Mouse (Mus musculus) frontal cortex, postnatal 10 days (tissue): ENCODE results near the gene Bcl2l2.
A peak's percentile ranks its signal among the peaks of the same experiment; 100 is the strongest.

Experiments used
- DNase-seq, 2 experiments: peaks; one replicate each; pipeline ENCODE4 v3.0.0; 2022; ENCODE audit warnings: low spot score in 2 of 2, mixed read lengths in 1 of 2

Bcl2l2 gene

GRCm38 (mm10) chr14:54883154-54884021, at the start of gene Bcl2l2, which contains the start of gene Gm20521:
Bcl2l2 (plus strand) TSS chr14:54883377.
Gm20521 (plus strand) TSS chr14:54883441.
- DNase-seq, result peak; percentile 62 to 73

- no peak for DNase-seq
Measured at GRCm38 (mm10) chr14:54843461-54843860, 39.7 kb upstream of the Bcl2l2 start.

GRCm38 (mm10) chr14:54855726-54856125, 27.5 kb upstream of the Bcl2l2 start:
- no peak for DNase-seq

- no peak for DNase-seq
Measured at GRCm38 (mm10) chr14:54856703-54857102, 26.5 kb upstream of the Bcl2l2 start.

GRCm38 (mm10) chr14:54857891-54858290, 25.3 kb upstream of the Bcl2l2 start:
- no peak for DNase-seq

- DNase-seq, result peak in 1 of 2 experiments; percentile 36
Measured at GRCm38 (mm10) chr14:54860511-54860910, 22.7 kb upstream of the Bcl2l2 start.

- peak; percentile 87 to 89 for DNase-seq
Measured at GRCm38 (mm10) chr14:54863501-54864312, 19.5 kb upstream of the Bcl2l2 start.

- no peak for DNase-seq
Measured at GRCm38 (mm10) chr14:54864313-54865036, 18.7 kb upstream of the Bcl2l2 start.

GRCm38 (mm10) chr14:54865626-54866025, 17.6 kb upstream of the Bcl2l2 start:
- no peak for DNase-seq

GRCm38 (mm10) chr14:54866268-54866667, 16.9 kb upstream of the Bcl2l2 start:
- DNase-seq, result no peak

- no peak for DNase-seq
Measured at GRCm38 (mm10) chr14:54866936-54867335, 16.2 kb upstream of the Bcl2l2 start.

- DNase-seq, result no peak
Measured at GRCm38 (mm10) chr14:54868026-54868425, 15.2 kb upstream of the Bcl2l2 start.

- no peak for DNase-seq
Measured at GRCm38 (mm10) chr14:54870861-54871260, 12.3 kb upstream of the Bcl2l2 start, which contains the start of gene Homez. Homez (minus strand) TSS chr14:54870961.

- no peak for DNase-seq
Measured at GRCm38 (mm10) chr14:54874165-54874564, 9.0 kb upstream of the Bcl2l2 start.

- peak in 1 of 2 experiments; percentile 37 for DNase-seq
Measured at GRCm38 (mm10) chr14:54875844-54876538, 7.2 kb upstream of the Bcl2l2 start.

- DNase-seq, result peak; percentile 84 to 89
Measured at GRCm38 (mm10) chr14:54876539-54877047, 6.6 kb upstream of the Bcl2l2 start.

- peak; percentile 34 to 69 for DNase-seq
Measured at GRCm38 (mm10) chr14:54877048-54877715, 6.0 kb upstream of the Bcl2l2 start, which contains the start of gene Ppp1r3e. Ppp1r3e (minus strand) TSS chr14:54877550.

- DNase-seq, result no peak
Measured at GRCm38 (mm10) chr14:54884022-54884712, 990 bp downstream of the Bcl2l2 start.

GRCm38 (mm10) chr14:54885309-54885708, 2.1 kb downstream of the Bcl2l2 start:
- no peak for DNase-seq

GRCm38 (mm10) chr14:54892200-54892599, 9.0 kb downstream of the Bcl2l2 start, which contains the start of gene Pabpn1:
Pabpn1 (plus strand) TSS chr14:54892500.
- no peak for DNase-seq
